Mouse (Mus musculus) CH12.LX (cell line): ENCODE results near the gene Slc34a1. TPM values are rescaled to one million over a fixed set of nuclear protein-coding genes. Genes with fewer than 3 reads are reported as not detected.

Source experiments
- DNase-seq: peaks from one replicate; pipeline ENCODE4 v3.0.0-alpha.2; 2013; ENCODE audit errors: extremely low read depth
- H3K27ac ChIP-seq: 2 replicates; pipeline ENCODE4 v1.5.1; 2012; ENCODE audit warnings: low read depth, mild to moderate bottlenecking, control low read depth, moderate library complexity; ENCODE audit not compliant: insufficient read depth
- H3K27me3 ChIP-seq: replicated peaks from 2 replicates; pipeline ENCODE3; 2012; ENCODE audit warnings: inconsistent platforms
- H3K36me3 ChIP-seq, 2 experiments: replicated peaks in 1 of 2; 2 replicates each; pipeline versions ENCODE3 to v1.6.1; 2012; ENCODE audit warnings: inconsistent platforms in 1 of 2, low read length in 1 of 2, mild to moderate bottlenecking in 1 of 2, mixed read lengths in 1 of 2, moderate library complexity in 1 of 2; ENCODE audit not compliant: control insufficient read depth in 1 of 2, insufficient read depth in 1 of 2
- H3K4me1 ChIP-seq, 2 experiments: 2 replicates each; pipeline ENCODE4 v1.6.1; 2012; ENCODE audit warnings: inconsistent platforms in 1 of 2, moderate library complexity in 1 of 2; ENCODE audit not compliant: insufficient read depth in 2 of 2, control insufficient read depth in 1 of 2
- H3K4me2 ChIP-seq: 2 replicates; pipeline ENCODE4 v1.6.1; 2012; ENCODE audit warnings: low read depth, mild to moderate bottlenecking, control low read depth; ENCODE audit not compliant: poor library complexity, insufficient read depth, severe bottlenecking
- H3K4me3 ChIP-seq, 3 experiments: fragments of 150-350 bp in 1 of 3; sonication (generic) in 1 of 3; replicated peaks in 1 of 3; 2 replicates each; pipeline versions ENCODE3 to v1.5.1; 2011 to 2012; ENCODE audit warnings: low read depth in 2 of 3, low read length in 2 of 3, mild to moderate bottlenecking in 2 of 3, moderate library complexity in 2 of 3, control low read depth in 1 of 3, improper control_type of control experiment in 1 of 3, inconsistent platforms in 1 of 3, mixed read lengths in 1 of 3; ENCODE audit not compliant: poor library complexity in 1 of 3
- H3K79me2 ChIP-seq: replicated peaks from 2 replicates; pipeline ENCODE4 v1.6.1; 2012; ENCODE audit warnings: mild to moderate bottlenecking, moderate library complexity; ENCODE audit not compliant: control insufficient read depth, poor library complexity, insufficient read depth, severe bottlenecking; ENCODE audit errors: extremely low read depth
- H3K9ac ChIP-seq: 2 replicates; pipeline ENCODE4 v1.6.1; 2012; ENCODE audit warnings: low read depth, mild to moderate bottlenecking, control low read depth, moderate library complexity; ENCODE audit not compliant: insufficient read depth
- H3K9me3 ChIP-seq: replicated peaks from 2 replicates; pipeline ENCODE3; 2012; ENCODE audit warnings: low read length, inconsistent platforms, mixed read lengths
- CHD1 ChIP-seq: IDR thresholded peaks from 2 replicates; pipeline ENCODE4 v1.6.1; 2012; ENCODE audit warnings: low read depth, low read length, improper control_type of control experiment, inconsistent platforms
- CHD2 ChIP-seq: IDR thresholded peaks from 2 replicates; pipeline ENCODE4 v1.6.1; 2011; ENCODE audit warnings: low read length, improper control_type of control experiment
- CTCF ChIP-seq, 2 experiments: IDR thresholded peaks in 1 of 2; conservative IDR thresholded peaks in 1 of 2; 2 replicates each; pipeline ENCODE4 v1.5.1; 2011 to 2012; ENCODE audit warnings: low read depth in 2 of 2, low read length in 2 of 2, improper control_type of control experiment in 1 of 2, inconsistent platforms in 1 of 2, mild to moderate bottlenecking in 1 of 2, moderate library complexity in 1 of 2
- E2F4 ChIP-seq: IDR thresholded peaks from 2 replicates; pipeline ENCODE4 v1.6.1; 2011; ENCODE audit warnings: low read depth, low read length, improper control_type of control experiment; ENCODE audit not compliant: insufficient replicate concordance
- ELF1 ChIP-seq: IDR thresholded peaks from 2 replicates; pipeline ENCODE4 v1.6.1; 2014; ENCODE audit warnings: low read depth, mild to moderate bottlenecking, inconsistent platforms, low read length, improper control_type of control experiment
- EP300 ChIP-seq: IDR thresholded peaks from 2 replicates; pipeline ENCODE4 v1.6.1; 2011; ENCODE audit warnings: low read length, improper control_type of control experiment
- JUN ChIP-seq: IDR thresholded peaks from 2 replicates; pipeline ENCODE4 v1.6.1; 2011; ENCODE audit warnings: low read depth, mild to moderate bottlenecking, low read length, improper control_type of control experiment, moderate library complexity; ENCODE audit not compliant: insufficient read depth
- JUND ChIP-seq: conservative IDR thresholded peaks from 2 replicates; pipeline ENCODE4 v1.6.1; 2011; ENCODE audit warnings: low read depth, low read length, improper control_type of control experiment
- MAFK ChIP-seq: IDR thresholded peaks from 2 replicates; pipeline ENCODE4 v1.6.1; 2011; ENCODE audit warnings: low read length, improper control_type of control experiment; ENCODE audit not compliant: insufficient replicate concordance
- MAX ChIP-seq: IDR thresholded peaks from 2 replicates; pipeline ENCODE4 v1.6.1; 2011; ENCODE audit warnings: low read length, improper control_type of control experiment
- MEF2A ChIP-seq: IDR thresholded peaks from 2 replicates; pipeline ENCODE4 v1.6.1; 2014; ENCODE audit warnings: low read depth, mild to moderate bottlenecking, inconsistent platforms, low read length, improper control_type of control experiment, borderline replicate concordance
- MXI1 ChIP-seq: IDR thresholded peaks from 2 replicates; pipeline ENCODE4 v1.6.1; 2011; ENCODE audit warnings: mild to moderate bottlenecking, low read depth, low read length, improper control_type of control experiment
- NRF1 ChIP-seq: IDR thresholded peaks from 2 replicates; pipeline ENCODE4 v1.6.1; 2014; ENCODE audit warnings: low read depth, mild to moderate bottlenecking, inconsistent platforms, low read length, improper control_type of control experiment, moderate library complexity
- POLR2A ChIP-seq: IDR thresholded peaks from 2 replicates; pipeline ENCODE4 v1.6.1; 2011; ENCODE audit warnings: low read depth, mild to moderate bottlenecking, improper control_type of control experiment, low read length
- POLR2AphosphoS2 ChIP-seq: IDR thresholded peaks from 2 replicates; pipeline ENCODE4 v1.6.1; 2011; ENCODE audit warnings: low read depth, low read length, improper control_type of control experiment
- RAD21 ChIP-seq: IDR thresholded peaks from 2 replicates; pipeline ENCODE4 v1.6.1; 2011; ENCODE audit warnings: low read depth, mild to moderate bottlenecking, low read length, improper control_type of control experiment, moderate library complexity
- SMC3 ChIP-seq: IDR thresholded peaks from 2 replicates; pipeline ENCODE4 v1.6.1; 2011; ENCODE audit warnings: low read depth, low read length, improper control_type of control experiment
- TBP ChIP-seq: conservative IDR thresholded peaks from 2 replicates; pipeline ENCODE4 v1.6.1; 2011; ENCODE audit warnings: low read depth, low read length, improper control_type of control experiment
- TCF12 ChIP-seq: IDR thresholded peaks from 2 replicates; pipeline ENCODE4 v1.6.1; 2014; ENCODE audit warnings: low read depth, mild to moderate bottlenecking, inconsistent platforms, low read length, improper control_type of control experiment
- UBTF ChIP-seq: IDR thresholded peaks from 2 replicates; pipeline ENCODE4 v1.6.1; 2012; ENCODE audit warnings: low read depth, mild to moderate bottlenecking, inconsistent platforms, low read length, improper control_type of control experiment, moderate library complexity
- ZC3H11A ChIP-seq: IDR thresholded peaks from 2 replicates; pipeline ENCODE4 v1.6.1; 2012; ENCODE audit warnings: low read depth, mild to moderate bottlenecking, inconsistent platforms, low read length, improper control_type of control experiment
- ZKSCAN1 ChIP-seq: IDR thresholded peaks from 2 replicates; pipeline ENCODE4 v1.6.1; 2012; ENCODE audit warnings: low read depth, inconsistent platforms, low read length, improper control_type of control experiment, borderline replicate concordance
- ZMIZ1 ChIP-seq: IDR thresholded peaks from 2 replicates; pipeline ENCODE4 v1.6.1; 2012; ENCODE audit warnings: low read depth, mild to moderate bottlenecking, inconsistent platforms, low read length, improper control_type of control experiment
- ZNF384 ChIP-seq: IDR thresholded peaks from 2 replicates; pipeline ENCODE4 v1.6.1; 2012; ENCODE audit warnings: low read depth, low read length, improper control_type of control experiment, inconsistent platforms
- dilution Hi-C: fragments of 300-500 bp; cut with MboI; formaldehyde crosslinking; loops from 2 replicates; pipeline ENCODE4 v1.14.3; 2020; ENCODE audit warnings: low sequenced_read_pairs; ENCODE audit not compliant: extremely low pct_unique_long_range_greater_than_20kb, extremely low pct_ligation_motif_present
- in situ Hi-C: fragments of 300-500 bp; cut with MboI; formaldehyde crosslinking; loops from 3 replicates; pipeline ENCODE4 v1.14.3; 2019; ENCODE audit warnings: low sequenced_read_pairs, low pct_ligation_motif_present, low pct_unique_long_range_greater_than_20kb, mixed read lengths
- polyA plus RNA-seq: library from polyadenylated mRNA; unstranded; fragments of >175 nt; gene quantifications from 2 replicates; pipeline ENCODE4 v1.2.1, GENCODE M21; 2012; ENCODE audit warnings: low read depth; ENCODE audit not compliant: insufficient read length
- total RNA-seq, 2 experiments: library from RNA; depleted of rRNA; stranded (reverse); fragments of 300-350 nt in 1 of 2; fragments of >200 nt in 1 of 2; gene quantifications; 2 replicates each; pipeline ENCODE4 v1.2.3; 2012 to 2014

The Slc34a1 gene
- total and polyA plus RNA-seq, 3 experiments: not detected

DNA sequence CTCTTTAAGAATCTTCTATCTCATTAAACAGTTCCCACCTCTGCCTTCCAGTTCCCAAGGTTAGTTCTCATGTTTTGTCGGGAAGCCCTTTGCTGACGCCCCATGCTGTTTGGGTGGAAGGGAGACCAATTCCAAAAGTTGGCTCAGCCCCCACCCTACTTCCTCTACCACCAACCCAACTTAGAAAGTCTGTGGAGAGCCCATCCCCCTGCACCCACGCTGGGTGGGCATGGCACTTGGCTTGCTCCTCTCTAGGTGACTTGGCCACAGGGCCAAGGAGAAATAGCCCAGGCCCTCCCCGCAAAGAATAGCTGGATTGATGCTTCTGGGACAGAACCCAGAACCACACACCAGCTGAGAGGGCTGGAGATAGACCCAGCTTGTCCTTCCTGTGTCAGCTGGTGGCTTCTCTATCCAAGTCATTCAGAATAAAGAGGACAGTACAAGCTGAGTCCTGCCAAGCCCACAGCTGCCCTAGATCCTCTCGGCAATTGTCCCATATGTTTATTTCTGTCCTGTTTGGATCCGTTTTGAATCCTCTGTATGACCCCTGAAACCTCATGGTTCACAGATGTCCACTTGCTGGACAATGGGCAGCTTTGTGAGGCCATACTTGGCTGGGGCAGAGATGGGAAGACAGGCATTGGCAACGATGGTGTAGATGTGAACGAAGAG, 26.8 kb upstream of the Slc34a1 start:
- no peak overlapping the region for H3K4me3 ChIP-seq
- no peaks in the 10 kb centered on the region for H3K27me3 ChIP-seq
- no peak overlapping the region for H3K4me2 ChIP-seq
- no peak overlapping the region for H3K9ac ChIP-seq
- no peaks in the 10 kb centered on the region for H3K9me3 ChIP-seq
- no peak for DNase-seq
- peaks cover 0 to 5% of the 10 kb centered on the region in 2 experiments for H3K36me3 ChIP-seq
- peaks cover 22 to 61% of the 10 kb centered on the region in 2 experiments for H3K4me1 ChIP-seq
- no peak overlapping the region for H3K27ac ChIP-seq
- TF ChIP-seq CHD2: no peak
- TF ChIP-seq, all 38 proteins: peak for 0
- dilution Hi-C loops (no loop called here), in situ Hi-C loops (no loop called here)
- H3K79me2 ChIP-seq: no peaks in the 10 kb centered on the region

DNA sequence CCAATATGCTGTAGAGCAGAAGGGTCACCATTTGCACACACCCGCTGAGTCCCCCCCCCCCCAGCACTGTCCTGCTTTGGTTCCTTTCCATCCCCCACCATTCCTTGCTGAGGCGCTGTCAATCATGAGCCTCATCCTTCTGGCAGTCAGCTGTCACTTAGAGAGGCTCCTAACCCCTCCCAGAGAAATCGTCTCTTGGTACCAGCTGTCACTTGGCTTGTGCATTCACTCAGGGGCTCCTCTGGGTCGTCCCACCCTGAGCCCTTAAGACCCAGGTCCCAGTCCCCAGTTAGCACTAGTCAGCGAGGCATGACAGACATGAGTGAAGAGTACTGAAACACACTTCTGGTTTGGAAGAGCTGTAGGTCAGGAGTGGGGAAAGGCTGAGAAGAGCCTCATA, 26.2 kb upstream of the Slc34a1 start:
- TF ChIP-seq E2F4 (no peak), SMC3 (no peak), ZC3H11A (no peak), UBTF (no peak), ZNF384 (no peak), MAFK (no peak), EP300 (no peak), ELF1 (no peak), MEF2A (no peak)
- TF ChIP-seq, all 38 proteins: peak for 0
- Histone ChIP-seq H3K4me1 (peaks cover 22 to 61% of the 10 kb centered on the region in 2 experiments), H3K4me3 (no peak overlapping the region), H3K27me3 (no peaks in the 10 kb centered on the region), H3K27ac (no peak overlapping the region), H3K9me3 (no peaks in the 10 kb centered on the region), H3K9ac (no peak overlapping the region), H3K36me3 (peaks cover 0 to 5% of the 10 kb centered on the region in 2 experiments), H3K79me2 (no peaks in the 10 kb centered on the region), H3K4me2 (no peak overlapping the region)
- in situ Hi-C loops (no loop called here), dilution Hi-C loops (no loop called here)
- no peak for DNase-seq

DNA sequence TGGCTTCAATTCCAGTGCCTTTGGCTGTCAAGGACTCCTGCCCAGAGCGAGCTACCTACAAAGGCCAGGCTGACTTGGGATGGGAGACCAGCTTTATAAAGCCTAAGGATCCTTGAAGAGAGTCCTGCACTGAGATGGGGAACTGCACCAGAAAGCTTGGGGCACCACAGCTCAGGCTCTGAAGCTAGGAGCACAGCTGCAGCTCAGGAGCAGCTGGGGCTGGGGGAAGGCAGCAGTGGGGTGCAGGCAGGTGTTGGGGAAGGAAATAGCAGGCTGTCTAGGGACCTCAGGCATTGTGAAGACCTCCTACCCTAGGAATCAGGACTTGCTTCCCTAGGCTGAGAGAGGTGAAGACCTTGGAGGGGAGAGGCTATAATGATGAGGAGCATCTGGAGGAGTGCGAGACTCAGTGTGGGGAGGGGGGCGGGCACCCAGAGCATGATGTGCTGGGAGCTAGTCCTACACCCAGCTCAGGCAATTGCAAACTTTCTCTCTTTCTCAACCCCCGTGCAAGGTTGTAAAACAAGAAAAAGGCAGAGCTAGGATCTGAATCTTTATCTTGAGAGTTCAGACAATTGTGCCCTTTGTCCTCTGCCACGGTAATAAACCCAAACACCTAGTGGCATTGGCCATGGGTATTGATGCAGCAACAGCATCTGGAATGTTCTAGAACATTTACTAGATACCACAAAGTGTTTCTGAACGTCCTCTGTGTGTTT, 23.6 kb upstream of the Slc34a1 start:
- Histone ChIP-seq H3K4me1 (peaks cover 17 to 48% of the 10 kb centered on the region in 2 experiments), H3K9ac (no peak overlapping the region), H3K36me3 (peaks cover 12 to 24% of the 10 kb centered on the region in 2 experiments), H3K27ac (no peak overlapping the region), H3K79me2 (no peaks in the 10 kb centered on the region), H3K9me3 (no peaks in the 10 kb centered on the region), H3K4me3 (no peak overlapping the region), H3K27me3 (no peaks in the 10 kb centered on the region), H3K4me2 (no peak overlapping the region)
- dilution Hi-C loops (no loop called here), in situ Hi-C loops (no loop called here)
- DNase-seq: no peak
- TF ChIP-seq CHD2 (no peak), POLR2AphosphoS2 (no peak), EP300 (no peak), NRF1 (no peak), POLR2A (no peak), CHD1 (no peak), JUND (no peak), TBP (no peak), CTCF (conservative IDR thresholded peaks at IDR 0.05 in 1 of 2, IDR thresholded peaks at IDR 0.05 in 1 of 2; ENCODE audit: low read depth in 2 of 2, low read length in 2 of 2) (no peak), SMC3 (no peak), ZKSCAN1 (no peak), MEF2A (no peak), MAX (no peak), TCF12 (no peak), RAD21 (no peak), MXI1 (no peak), ZC3H11A (no peak), ZMIZ1 (no peak), JUN (no peak)
